Mouse (Mus musculus) ES-E14 (cell line): ENCODE results near the gene Ptprr. TPM values are rescaled to one million over a fixed set of nuclear protein-coding genes. Genes with fewer than 3 reads are reported as not detected.

Experiments
- DNase-seq: peaks from one replicate; pipeline ENCODE4 v3.0.0-alpha.2; 2013; ENCODE audit warnings: low read depth, low spot score
- H3K27ac ChIP-seq: 2 replicates; pipeline ENCODE4 v1.5.1; 2012; ENCODE audit warnings: low read depth, mild to moderate bottlenecking, low read length, moderate library complexity, mixed read lengths; ENCODE audit not compliant: poor library complexity, insufficient read depth, severe bottlenecking
- H3K36me3 ChIP-seq: 2 replicates; pipeline ENCODE4 v1.6.1; 2012; ENCODE audit warnings: mild to moderate bottlenecking, low read length, moderate library complexity, mixed read lengths; ENCODE audit not compliant: control insufficient read depth, poor library complexity, insufficient read depth, severe bottlenecking
- H3K4me1 ChIP-seq, 2 experiments: fragments of 150-350 bp in 1 of 2; sonication (generic) in 1 of 2; 2 replicates each; pipeline ENCODE4 v1.6.1; 2012; ENCODE audit warnings: low read length in 2 of 2, mild to moderate bottlenecking in 1 of 2, mixed read lengths in 1 of 2; ENCODE audit not compliant: control insufficient read depth in 2 of 2, insufficient read depth in 2 of 2, poor library complexity in 1 of 2
- H3K4me3 ChIP-seq, 2 experiments: fragments of 150-350 bp in 1 of 2; sonication (generic) in 1 of 2; 2 replicates each; pipeline ENCODE4 v1.5.1; 2012; ENCODE audit warnings: low read length in 2 of 2, low read depth in 1 of 2, mild to moderate bottlenecking in 1 of 2, mixed read lengths in 1 of 2; ENCODE audit not compliant: insufficient read depth in 1 of 2, poor library complexity in 1 of 2, severe bottlenecking in 1 of 2
- H3K9ac ChIP-seq: 2 replicates; pipeline ENCODE4 v1.6.1; 2012; ENCODE audit warnings: low read depth, mild to moderate bottlenecking, low read length, mixed read lengths; ENCODE audit not compliant: poor library complexity, insufficient read depth, severe bottlenecking
- H3K9me3 ChIP-seq: fragments of 150-350 bp; sonication (generic); 2 replicates; pipeline ENCODE4 v1.6.1; 2012; ENCODE audit warnings: low read depth, mild to moderate bottlenecking, low read length; ENCODE audit not compliant: control insufficient read depth, insufficient read depth
- CHD2 ChIP-seq: IDR thresholded peaks from 2 replicates; pipeline ENCODE4 v1.6.1; 2014; ENCODE audit warnings: mild to moderate bottlenecking, low read depth, low read length, inconsistent platforms
- HCFC1 ChIP-seq: IDR thresholded peaks from 2 replicates; pipeline ENCODE4 v1.6.1; 2012; ENCODE audit warnings: low read length, inconsistent platforms, borderline replicate concordance; ENCODE audit not compliant: insufficient read depth
- MAFK ChIP-seq: IDR thresholded peaks from 2 replicates; pipeline ENCODE4 v1.6.1; 2014; ENCODE audit warnings: mild to moderate bottlenecking, low read depth, low read length, inconsistent platforms; ENCODE audit not compliant: insufficient read depth
- ZC3H11A ChIP-seq: IDR thresholded peaks from 2 replicates; pipeline ENCODE4 v1.6.1; 2012; ENCODE audit warnings: low read depth, mild to moderate bottlenecking, inconsistent platforms, low read length, borderline replicate concordance
- ZNF384 ChIP-seq: IDR thresholded peaks from 2 replicates; pipeline ENCODE4 v1.6.1; 2012; ENCODE audit warnings: low read depth, low read length, inconsistent platforms
- in situ Hi-C, 2 experiments: fragments of 600-800 bp; cut with MboI; formaldehyde crosslinking; loops; one replicate each; pipeline ENCODE4 v1.15.1; 2025; ENCODE audit warnings: low sequenced_read_pairs in 2 of 2, inconsistent platforms in 1 of 2; ENCODE audit not compliant: unreplicated experiment in 2 of 2
- total RNA-seq: library from RNA; depleted of rRNA; stranded (reverse); fragments of 300-350 nt; gene quantifications from 2 replicates; pipeline ENCODE4 v1.2.3, GENCODE M21; 2012

Ptprr gene
- total RNA-seq, 1 experiment = 0.13 TPM

GRCm38 (mm10) chr10:116291153-116291755, 273.2 kb downstream of the Ptprr start:
- TF ChIP-seq ZC3H11A = no peak
- DNase-seq = no peak

GRCm38 (mm10) chr10:116296439-116296838, 278.4 kb downstream of the Ptprr start:
- in situ Hi-C loops = no loop called here
- TF ChIP-seq HCFC1 = no peak
- TF ChIP-seq ZC3H11A = no peak
- no peak for TF ChIP-seq MAFK
- Histone ChIP-seq H3K4me3 (no peak overlapping the region), H3K27ac (no peak overlapping the region), H3K36me3 (no peaks in the 10 kb centered on the region), H3K9ac (no peak overlapping the region), H3K9me3 (no peaks in the 10 kb centered on the region), H3K4me1 (no peaks in the 10 kb centered on the region)
- DNase-seq = no peak

More at GRCm38 (mm10) chr10:116291153-116291755, 273.2 kb downstream of the Ptprr start:
- H3K4me1 ChIP-seq = peaks cover 2 to 7% of the 10 kb centered on the region in 2 experiments; a peak in 2 of 4 replicates
- no peak overlapping the region for H3K27ac ChIP-seq
- no peaks in the 10 kb centered on the region for H3K36me3 ChIP-seq
- H3K9ac ChIP-seq = no peak overlapping the region
- in situ Hi-C loops = no loop called here
- no peaks in the 10 kb centered on the region for H3K9me3 ChIP-seq
- no peak overlapping the region for H3K4me3 ChIP-seq

- in situ Hi-C loops = no loop called here
- no peak for DNase-seq
- H3K27ac ChIP-seq = no peak overlapping the region
These were observed 279.8 kb downstream of the Ptprr start for GRCm38 (mm10) chr10:116297854-116298253.

GRCm38 (mm10) chr10:116300824-116301223, 282.8 kb downstream of the Ptprr start:
- in situ Hi-C loops = no loop called here
- peak overlapping the region in 1 of 2 experiments; percentile 63; a peak in 2 of 4 replicates for H3K4me3 ChIP-seq
- H3K9ac ChIP-seq = no peak overlapping the region
- no peaks in the 10 kb centered on the region for H3K36me3 ChIP-seq
- no peaks in the 10 kb centered on the region for H3K4me1 ChIP-seq
- DNase-seq = no peak
- no peak for TF ChIP-seq HCFC1
- H3K9me3 ChIP-seq = no peaks in the 10 kb centered on the region
- H3K27ac ChIP-seq = no peak overlapping the region

More at GRCm38 (mm10) chr10:116297854-116298253, 279.8 kb downstream of the Ptprr start:
- no peak overlapping the region for H3K4me3 ChIP-seq
- no peak overlapping the region for H3K9ac ChIP-seq
- no peaks in the 10 kb centered on the region for H3K9me3 ChIP-seq
- no peaks in the 10 kb centered on the region for H3K4me1 ChIP-seq
- H3K36me3 ChIP-seq = no peaks in the 10 kb centered on the region
- TF ChIP-seq CHD2 = no peak
- TF ChIP-seq ZNF384 = no peak
- TF ChIP-seq ZC3H11A = no peak
- TF ChIP-seq MAFK = peak; percentile 39; the same call in 1 of the 2 replicates
- TF ChIP-seq HCFC1 = no peak

- Histone ChIP-seq H3K4me1 (no peaks in the 10 kb centered on the region), H3K9ac (no peak overlapping the region), H3K9me3 (no peaks in the 10 kb centered on the region), H3K27ac (no peak overlapping the region), H3K4me3 (peak overlapping the region; percentile 56 to 63; a peak in 3 of 4 replicates), H3K36me3 (no peaks in the 10 kb centered on the region)
- in situ Hi-C loops = no loop called here
- DNase-seq = no peak
- TF ChIP-seq ZC3H11A = no peak
- TF ChIP-seq MAFK = no peak
- no peak for TF ChIP-seq HCFC1
- no peak for TF ChIP-seq CHD2
- no peak for TF ChIP-seq ZNF384
These were observed 283.2 kb downstream of the Ptprr start for GRCm38 (mm10) chr10:116301258-116301657.
